Mouse (Mus musculus) E14TG2a.4 (cell line): ENCODE data around the gene Zw10.

ENCODE experiments used
- CTCF ChIP-seq: conservative IDR thresholded peaks from 2 replicates; pipeline ENCODE4 v1.5.1; 2014; ENCODE audit warnings: low read length
- NANOG ChIP-seq: IDR thresholded peaks from 2 replicates; pipeline ENCODE4 v1.6.1; 2014; ENCODE audit warnings: borderline replicate concordance, low read length, mixed read lengths
- POU5F1 ChIP-seq: IDR thresholded peaks from 2 replicates; pipeline ENCODE4 v1.6.1; 2014; ENCODE audit warnings: low read length, borderline replicate concordance

- TF ChIP-seq CTCF (no peak), NANOG (no peak), POU5F1 (no peak)
Observed at GRCm38 (mm10) chr9:49098871-49099270, 43.5 kb downstream of the Zw10 start.
